Mouse (Mus musculus): ENCODE measurements around the gene Shcbp1l. TPM values are rescaled to one million over a fixed set of nuclear protein-coding genes. Genes with fewer than 3 reads are reported as not detected.
"Not testable (repeated sequence)": the region's sequence is repeated elsewhere in the genome, so short reads cannot be mapped to it uniquely, and the experiment has no call there.

Gene Shcbp1l
- 0.74 and 1.1 TPM in 2 replicates for polyA plus RNA-seq (2011; ENCODE audit: insufficient read depth, insufficient read length, low replicate concordance, missing spikeins)

GRCm38 (mm10) chr1:153424770-153425584 lies at the start of gene Shcbp1l:
Shcbp1l (plus strand) TSS chr1:153425162.
- Histone ChIP-seq H3K4me1 (ENCODE audit: control insufficient read depth, insufficient read depth, low read length) (no peaks in the 10 kb centered on the region), H3K27ac (ENCODE audit: control insufficient read depth, insufficient read depth, low read depth, low read length, poor library complexity) (peak within 1 kb of the TSS; percentile 1), H3K4me3 (replicated peaks; ENCODE audit: control insufficient read depth, low read depth, low read length) (peak within 1 kb of the TSS; percentile 68)
- TF ChIP-seq POLR2A (IDR thresholded peaks at IDR 0.05; ENCODE audit: borderline replicate concordance, control insufficient read depth, low read depth, low read length) = peak; percentile 27; the same call in 1 of the 2 replicates
- TF ChIP-seq CTCF (IDR thresholded peaks at IDR 0.05; ENCODE audit: control insufficient read depth, insufficient read depth, low read length) = no peak
- 5% methylated on average over 60 of the region's 60 CpGs for WGBS

GRCm38 (mm10) chr1:153376446-153376845 lies 48.5 kb upstream of the Shcbp1l start:
- WGBS = 76% methylated on average over 6 of the region's 6 CpGs
- Histone ChIP-seq H3K27ac (ENCODE audit: control insufficient read depth, insufficient read depth, low read depth, low read length, poor library complexity) (no peak overlapping the region), H3K4me1 (ENCODE audit: control insufficient read depth, insufficient read depth, low read length) (no peaks in the 10 kb centered on the region), H3K4me3 (replicated peaks; ENCODE audit: control insufficient read depth, low read depth, low read length) (no peak overlapping the region)
- TF ChIP-seq POLR2A (IDR thresholded peaks at IDR 0.05; ENCODE audit: borderline replicate concordance, control insufficient read depth, low read depth, low read length) = no peak
- no peak for TF ChIP-seq CTCF (IDR thresholded peaks at IDR 0.05; ENCODE audit: control insufficient read depth, insufficient read depth, low read length)

GRCm38 (mm10) chr1:153378587-153378986 lies 46.4 kb upstream of the Shcbp1l start:
- Histone ChIP-seq H3K4me3 (replicated peaks; ENCODE audit: control insufficient read depth, low read depth, low read length) (no peak overlapping the region), H3K27ac (ENCODE audit: control insufficient read depth, insufficient read depth, low read depth, low read length, poor library complexity) (no peak overlapping the region), H3K4me1 (ENCODE audit: control insufficient read depth, insufficient read depth, low read length) (no peaks in the 10 kb centered on the region)
- 38% methylated on average over 6 of the region's 6 CpGs for WGBS
- no peak for TF ChIP-seq POLR2A (IDR thresholded peaks at IDR 0.05; ENCODE audit: borderline replicate concordance, control insufficient read depth, low read depth, low read length)
- no peak for TF ChIP-seq CTCF (IDR thresholded peaks at IDR 0.05; ENCODE audit: control insufficient read depth, insufficient read depth, low read length)

GRCm38 (mm10) chr1:153379832-153380231 lies 45.1 kb upstream of the Shcbp1l start:
- Histone ChIP-seq H3K4me1 (ENCODE audit: control insufficient read depth, insufficient read depth, low read length) (no peaks in the 10 kb centered on the region), H3K27ac (ENCODE audit: control insufficient read depth, insufficient read depth, low read depth, low read length, poor library complexity) (no peak overlapping the region), H3K4me3 (replicated peaks; ENCODE audit: control insufficient read depth, low read depth, low read length) (no peak overlapping the region)
- no peak for TF ChIP-seq CTCF (IDR thresholded peaks at IDR 0.05; ENCODE audit: control insufficient read depth, insufficient read depth, low read length)
- TF ChIP-seq POLR2A (IDR thresholded peaks at IDR 0.05; ENCODE audit: borderline replicate concordance, control insufficient read depth, low read depth, low read length) = no peak
- WGBS = 76% methylated on average over 5 of the region's 5 CpGs

- 81% methylated on average over 9 of the region's 9 CpGs for WGBS
- no peak for TF ChIP-seq POLR2A (IDR thresholded peaks at IDR 0.05; ENCODE audit: borderline replicate concordance, control insufficient read depth, low read depth, low read length)
- TF ChIP-seq CTCF (IDR thresholded peaks at IDR 0.05; ENCODE audit: control insufficient read depth, insufficient read depth, low read length) = no peak
These were observed 44.1 kb upstream of the Shcbp1l start for GRCm38 (mm10) chr1:153380746-153381282.

GRCm38 (mm10) chr1:153385081-153385480 lies 39.9 kb upstream of the Shcbp1l start:
- WGBS = 23% methylated on average over 6 of the region's 6 CpGs
- H3K4me1 ChIP-seq (ENCODE audit: control insufficient read depth, insufficient read depth, low read length) = no peaks in the 10 kb centered on the region
- no peak overlapping the region for H3K27ac ChIP-seq (ENCODE audit: control insufficient read depth, insufficient read depth, low read depth, low read length, poor library complexity)
- TF ChIP-seq CTCF (IDR thresholded peaks at IDR 0.05; ENCODE audit: control insufficient read depth, insufficient read depth, low read length) = no peak
- no peak for TF ChIP-seq POLR2A (IDR thresholded peaks at IDR 0.05; ENCODE audit: borderline replicate concordance, control insufficient read depth, low read depth, low read length)
- no peak overlapping the region for H3K4me3 ChIP-seq (replicated peaks; ENCODE audit: control insufficient read depth, low read depth, low read length)

More at GRCm38 (mm10) chr1:153380746-153381282, 44.1 kb upstream of the Shcbp1l start:
- Histone ChIP-seq H3K4me3 (replicated peaks; ENCODE audit: control insufficient read depth, low read depth, low read length) (no peak overlapping the region), H3K27ac (ENCODE audit: control insufficient read depth, insufficient read depth, low read depth, low read length, poor library complexity) (no peak overlapping the region), H3K4me1 (ENCODE audit: control insufficient read depth, insufficient read depth, low read length) (no peaks in the 10 kb centered on the region)

GRCm38 (mm10) chr1:153385661-153386060 lies 39.3 kb upstream of the Shcbp1l start:
- H3K4me3 ChIP-seq (replicated peaks; ENCODE audit: control insufficient read depth, low read depth, low read length); H3K27ac ChIP-seq (ENCODE audit: control insufficient read depth, insufficient read depth, low read depth, low read length, poor library complexity); H3K4me1 ChIP-seq (ENCODE audit: control insufficient read depth, insufficient read depth, low read length): not testable (repeated sequence)
- WGBS = 74% methylated on average over 5 of the region's 5 CpGs

GRCm38 (mm10) chr1:153386271-153387069 lies 38.5 kb upstream of the Shcbp1l start:
- TF ChIP-seq POLR2A (IDR thresholded peaks at IDR 0.05; ENCODE audit: borderline replicate concordance, control insufficient read depth, low read depth, low read length) (no peak), CTCF (IDR thresholded peaks at IDR 0.05; ENCODE audit: control insufficient read depth, insufficient read depth, low read length) (peak; percentile 80)
- Histone ChIP-seq H3K4me3 (replicated peaks; ENCODE audit: control insufficient read depth, low read depth, low read length) (no peak overlapping the region), H3K4me1 (ENCODE audit: control insufficient read depth, insufficient read depth, low read length) (no peaks in the 10 kb centered on the region), H3K27ac (ENCODE audit: control insufficient read depth, insufficient read depth, low read depth, low read length, poor library complexity) (no peak overlapping the region)
- 54% methylated on average over 25 of the region's 25 CpGs for WGBS

GRCm38 (mm10) chr1:153395706-153396105 lies 29.3 kb upstream of the Shcbp1l start:
- H3K4me1 ChIP-seq (ENCODE audit: control insufficient read depth, insufficient read depth, low read length); H3K4me3 ChIP-seq (replicated peaks; ENCODE audit: control insufficient read depth, low read depth, low read length); H3K27ac ChIP-seq (ENCODE audit: control insufficient read depth, insufficient read depth, low read depth, low read length, poor library complexity): not testable (repeated sequence)
- WGBS = 76% methylated on average over 4 of the region's 4 CpGs
